Mouse (Mus musculus) heart, adult 2 months (tissue): Measurements from ENCODE around the gene Caskin2.

Source experiments
- CTCF ChIP-seq: fragments of 200-600 bp; IDR thresholded peaks from 2 replicates; pipeline ENCODE4 v1.8.1; 2022; ENCODE audit warnings: antibody characterized with exemption, mild to moderate bottlenecking, moderate library complexity
- EP300 ChIP-seq: fragments of 200-500 bp; IDR thresholded peaks from 2 replicates; pipeline ENCODE4 v1.6.1; 2011; ENCODE audit warnings: low read depth, low read length, control low read depth; ENCODE audit not compliant: insufficient read depth
- POLR2A ChIP-seq: fragments of 200-500 bp; IDR thresholded peaks from 2 replicates; pipeline ENCODE4 v1.6.1; 2011; ENCODE audit warnings: mild to moderate bottlenecking, low read depth, low read length, control low read depth; ENCODE audit not compliant: insufficient read depth

- TF ChIP-seq POLR2A (peak; percentile 64), CTCF (no peak), EP300 (peak; percentile 90)
Observed at GRCm38 (mm10) chr11:115779038-115779571, 34.3 kb downstream of the Caskin2 start.
